Comparison of ENCODE assay signal across 8 mouse cellular contexts in the genomic region with DNA sequence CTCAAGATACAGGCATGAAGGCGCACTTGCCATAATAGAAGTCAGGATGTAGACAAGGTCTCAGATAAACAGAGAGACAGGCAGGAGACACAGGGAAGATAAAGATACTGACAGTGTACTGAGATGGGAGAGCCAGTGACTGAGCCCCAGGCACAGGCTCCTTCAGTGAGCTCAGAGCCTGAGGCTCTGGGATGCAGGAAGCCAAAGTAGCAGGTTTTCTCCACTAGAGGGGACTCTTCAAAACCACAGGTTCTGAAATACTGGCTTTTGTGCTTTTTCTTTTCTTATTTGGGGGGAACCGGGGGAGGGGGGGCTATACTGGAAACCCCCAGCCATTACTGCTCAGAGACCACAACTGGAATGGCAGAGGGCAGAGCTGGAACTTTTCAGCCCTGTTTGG. TPM values are rescaled to one million over a fixed set of nuclear protein-coding genes. Genes with fewer than 3 reads are reported as not detected.
DNase-seq lines count a peak whose midpoint lies in the region; ATAC-seq and TF ChIP-seq lines count a peak whose summit lies in the region.

No protein-coding gene starts in this region.

- DNase-seq in heart, adult 18-20 months = peak; percentile 47 to 60
- no peak for DNase-seq in heart, postnatal 36 days
- peak; percentile 76 for DNase-seq in 3T3-L1 (ENCODE audit: low read depth, low spot score)
- peak; percentile 33 to 54 for DNase-seq in cerebellum, postnatal 36 days
- DNase-seq in testis, postnatal 14 days (ENCODE audit: low spot score) = no peak
- no peak for DNase-seq in right cerebral cortex, postnatal 14 days
- DNase-seq in heart, postnatal 4 days = no peak

- TF ChIP-seq CTCF in intestine, postnatal 0 days (IDR thresholded peaks at IDR 0.05; ENCODE audit: low read depth) = peak; percentile 68

- ATAC-seq in intestine, postnatal 0 days = no peak

- peak overlapping the region; percentile 45 for H3K4me2 ChIP-seq in intestine, postnatal 0 days (replicated peaks; ENCODE audit: low read depth)

- H3K4me3 ChIP-seq in intestine, postnatal 0 days (ENCODE audit: low read depth, low read length) = no peak overlapping the region

- no peaks in the 10 kb centered on the region for H3K27me3 ChIP-seq in intestine, postnatal 0 days (replicated peaks; ENCODE audit: control insufficient read depth, insufficient read depth, low read length)

- H3K9me3 ChIP-seq in intestine, postnatal 0 days (ENCODE audit: control insufficient read depth) = no peaks in the 10 kb centered on the region

- peaks cover 5% of the 10 kb centered on the region; the same call in 1 of the 2 replicates for H3K4me1 ChIP-seq in intestine, postnatal 0 days (replicated peaks; ENCODE audit: control insufficient read depth, insufficient read depth, low read length)

- 48% methylated on average over 2 of the region's 2 CpGs for WGBS in intestine, postnatal 0 days

- H3K27ac ChIP-seq in intestine, postnatal 0 days (ENCODE audit: low read depth, low read length) = no peak overlapping the region

- no peaks in the 10 kb centered on the region for H3K36me3 ChIP-seq in intestine, postnatal 0 days (ENCODE audit: control insufficient read depth, insufficient read depth)

- H3K9ac ChIP-seq in intestine, postnatal 0 days (ENCODE audit: low read depth, low read length) = no peak overlapping the region

- intact Hi-C loops in heart, postnatal 36 days (cut with DNase I) = loop anchor here (5.0 kb wide), 1 partner anchor 78 kb away; no protein-coding TSS in a partner anchor

RNA-seq across cellular contexts. Expression of a gene that starts 6.4 kb away (rescaled TPM):
- 10 to 100 TPM; 28.2 to 29.1 TPM for total RNA-seq in heart, adult 18-20 months (2021)
- total RNA-seq in heart, postnatal 36 days (2021) = 10 to 100 TPM; 24.1 to 31.9 TPM
- polyA plus RNA-seq in intestine, postnatal 0 days (2015; fragmentation: Nextera tagmentation; extraction: Ambion mirVana) = 4.1 and 4.6 TPM in 2 replicates
- 10 to 100 TPM; 23.7 to 24.7 TPM for total RNA-seq in heart, postnatal 4 days (2021)

Comparison
In these comparisons a context has a peak if more than half of its experiments do, and no peak if none do; other contexts are left out.
1. DNase-seq: peak in heart, adult 18-20 months (2 of 2), 3T3-L1 (single experiment) and cerebellum, postnatal 36 days (2 of 2); none in heart, postnatal 36 days (0 of 2), testis, postnatal 14 days (single experiment), right cerebral cortex, postnatal 14 days (single experiment) and heart, postnatal 4 days (single experiment).